Mouse (Mus musculus): ENCODE measurements at regions not wholly inside any gene's neighbourhood (a gene's known extent, or its start where the extent isn't known, plus 50 kb on each side); places are given as distances from the start of the nearest gene placed in this dataset.

DNA sequence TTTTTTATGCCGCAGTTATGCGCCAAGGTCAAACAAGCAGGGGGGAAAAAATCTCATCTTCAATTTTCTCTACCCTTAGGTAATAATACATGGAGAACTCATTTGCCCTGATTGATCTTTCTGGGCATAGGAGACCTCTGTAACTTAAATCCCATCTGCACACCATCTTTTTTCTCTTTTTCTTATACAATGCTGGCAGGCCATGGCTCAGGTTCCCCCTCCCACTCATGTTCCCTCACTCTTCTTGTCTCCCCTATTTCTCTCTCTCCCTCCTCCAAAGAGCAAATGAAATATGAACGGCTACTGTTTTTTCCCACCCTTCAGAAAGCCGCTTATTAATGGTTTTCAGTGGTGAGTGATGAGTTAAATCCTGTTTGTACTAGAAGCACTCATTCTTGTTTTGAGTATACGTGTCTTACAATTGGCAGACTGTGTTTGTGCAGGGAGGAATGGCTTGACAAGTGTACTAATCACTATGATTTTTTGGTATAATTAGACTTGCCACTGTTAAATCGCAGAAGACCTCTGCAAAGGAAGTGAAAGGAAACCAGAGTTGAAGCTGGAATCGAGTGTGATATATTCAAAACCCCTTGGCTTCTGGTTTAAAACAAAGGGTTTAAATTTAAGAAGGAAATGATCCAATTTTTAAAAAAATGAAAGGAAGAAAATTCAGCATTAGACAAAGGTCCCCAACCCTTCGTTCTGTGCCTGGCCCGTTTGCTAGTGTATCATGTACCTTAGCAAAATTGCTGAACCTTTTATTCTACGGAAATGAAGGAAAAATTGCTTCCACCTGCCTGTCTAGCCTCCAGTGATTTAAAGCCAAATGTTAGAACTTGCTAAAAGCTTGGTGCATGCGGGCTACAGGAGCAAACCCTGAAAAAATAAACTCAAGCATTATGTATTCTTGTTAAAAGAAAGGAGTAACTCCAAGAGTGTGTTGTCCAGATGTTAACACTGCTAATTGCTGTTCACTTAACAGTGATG lies 336.4 kb downstream of the Phf3 start:
- Histone ChIP-seq H3K36me3 (ENCODE audit: insufficient read depth, low read length) (no peaks in the 10 kb centered on the region), H3K4me1 (replicated peaks; ENCODE audit: low read depth, low read length) (no peaks in the 10 kb centered on the region), H3K27me3 (ENCODE audit: insufficient read depth, low read length) (no peaks in the 10 kb centered on the region), H3K4me3 (replicated peaks; ENCODE audit: low read length) (no peak overlapping the region), H3K9me3 (ENCODE audit: low read length) (peaks cover 12% of the 10 kb centered on the region)
- no peak for TF ChIP-seq CTCF (conservative IDR thresholded peaks at IDR 0.05; ENCODE audit: low read length)
- no peak for TF ChIP-seq POU5F1 (IDR thresholded peaks at IDR 0.05; ENCODE audit: borderline replicate concordance, low read length)
- TF ChIP-seq NANOG (IDR thresholded peaks at IDR 0.05; ENCODE audit: borderline replicate concordance, low read length), result no peak

- Histone ChIP-seq H3K36me3 (ENCODE audit: insufficient read depth, low read length) (no peaks in the 10 kb centered on the region), H3K9me3 (ENCODE audit: low read length) (no peaks in the 10 kb centered on the region), H3K4me3 (replicated peaks; ENCODE audit: low read length) (no peak overlapping the region), H3K27me3 (ENCODE audit: insufficient read depth, low read length) (no peaks in the 10 kb centered on the region), H3K4me1 (replicated peaks; ENCODE audit: low read depth, low read length) (peaks cover 13% of the 10 kb centered on the region)
- peak; percentile 97 for TF ChIP-seq NANOG (IDR thresholded peaks at IDR 0.05; ENCODE audit: borderline replicate concordance, low read length)
- no peak for TF ChIP-seq CTCF (conservative IDR thresholded peaks at IDR 0.05; ENCODE audit: low read length)
- TF ChIP-seq POU5F1 (IDR thresholded peaks at IDR 0.05; ENCODE audit: borderline replicate concordance, low read length), result no peak
These were observed 356.4 kb downstream of the Phf3 start for GRCm38 (mm10) chr1:30517348-30517747.

DNA sequence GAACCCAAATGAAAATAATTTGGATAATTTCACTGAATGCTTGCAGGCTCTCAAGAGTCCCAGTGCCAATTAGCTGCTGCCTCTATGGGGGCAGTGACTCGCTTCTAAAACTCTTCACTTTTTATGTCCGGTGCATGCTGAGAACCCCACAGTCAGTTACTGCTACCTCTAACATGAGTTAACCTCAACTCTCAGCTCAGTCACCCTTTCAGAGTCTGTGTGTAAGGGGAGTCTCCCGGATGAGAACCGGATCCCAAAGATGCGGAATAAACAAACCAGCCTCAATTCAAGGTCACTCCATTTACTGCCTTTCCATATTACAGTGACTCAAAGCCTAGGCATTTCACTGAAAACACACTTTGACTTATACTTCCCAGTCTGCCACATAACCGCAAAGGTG lies 357.9 kb downstream of the Phf3 start:
- H3K4me3 ChIP-seq (replicated peaks; ENCODE audit: low read length), result no peak overlapping the region
- no peaks in the 10 kb centered on the region for H3K36me3 ChIP-seq (ENCODE audit: insufficient read depth, low read length)
- no peaks in the 10 kb centered on the region for H3K9me3 ChIP-seq (ENCODE audit: low read length)
- TF ChIP-seq NANOG (IDR thresholded peaks at IDR 0.05; ENCODE audit: borderline replicate concordance, low read length), result no peak
- TF ChIP-seq POU5F1 (IDR thresholded peaks at IDR 0.05; ENCODE audit: borderline replicate concordance, low read length), result no peak
- H3K27me3 ChIP-seq (ENCODE audit: insufficient read depth, low read length), result no peaks in the 10 kb centered on the region
- peaks cover 13% of the 10 kb centered on the region for H3K4me1 ChIP-seq (replicated peaks; ENCODE audit: low read depth, low read length)

DNA sequence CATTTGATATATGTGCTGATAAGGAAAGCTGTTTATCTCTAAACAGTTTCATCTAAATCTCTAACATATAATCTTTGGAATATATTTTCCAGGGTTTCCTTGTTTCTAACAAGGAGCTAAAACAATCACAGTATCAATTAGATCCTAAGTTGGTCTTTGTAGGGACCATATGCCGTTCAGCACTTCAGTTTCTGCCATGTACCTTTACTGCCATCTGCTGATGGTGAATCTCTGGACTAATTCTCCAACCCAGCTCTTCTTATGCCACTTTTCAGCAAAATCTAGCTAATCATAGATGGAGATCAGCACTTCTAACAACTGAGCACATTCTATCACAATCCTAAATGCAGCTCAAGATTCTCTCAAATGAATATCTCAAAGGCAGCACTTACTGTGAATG lies 370.5 kb downstream of the Phf3 start:
- no peak for TF ChIP-seq POU5F1 (IDR thresholded peaks at IDR 0.05; ENCODE audit: borderline replicate concordance, low read length)
- TF ChIP-seq CTCF (conservative IDR thresholded peaks at IDR 0.05; ENCODE audit: low read length), result no peak
- TF ChIP-seq NANOG (IDR thresholded peaks at IDR 0.05; ENCODE audit: borderline replicate concordance, low read length), result no peak
- no peaks in the 10 kb centered on the region for H3K9me3 ChIP-seq (ENCODE audit: low read length)
- H3K4me1 ChIP-seq (replicated peaks; ENCODE audit: low read depth, low read length), result no peaks in the 10 kb centered on the region
- H3K27me3 ChIP-seq (ENCODE audit: insufficient read depth, low read length), result no peaks in the 10 kb centered on the region
- H3K36me3 ChIP-seq (ENCODE audit: insufficient read depth, low read length), result no peaks in the 10 kb centered on the region
- H3K4me3 ChIP-seq (replicated peaks; ENCODE audit: low read length), result no peak overlapping the region

GRCm38 (mm10) chr1:30460295-30460958 lies 413.3 kb downstream of the Phf3 start:
- no peaks in the 10 kb centered on the region for H3K36me3 ChIP-seq (ENCODE audit: insufficient read depth, low read length)
- TF ChIP-seq CTCF (conservative IDR thresholded peaks at IDR 0.05; ENCODE audit: low read length), result no peak
- TF ChIP-seq POU5F1 (IDR thresholded peaks at IDR 0.05; ENCODE audit: borderline replicate concordance, low read length), result no peak
- TF ChIP-seq NANOG (IDR thresholded peaks at IDR 0.05; ENCODE audit: borderline replicate concordance, low read length), result no peak
- H3K4me1 ChIP-seq (replicated peaks; ENCODE audit: low read depth, low read length), result no peaks in the 10 kb centered on the region
- no peaks in the 10 kb centered on the region for H3K9me3 ChIP-seq (ENCODE audit: low read length)
- H3K4me3 ChIP-seq (replicated peaks; ENCODE audit: low read length), result no peak overlapping the region
- no peaks in the 10 kb centered on the region for H3K27me3 ChIP-seq (ENCODE audit: insufficient read depth, low read length)

DNA sequence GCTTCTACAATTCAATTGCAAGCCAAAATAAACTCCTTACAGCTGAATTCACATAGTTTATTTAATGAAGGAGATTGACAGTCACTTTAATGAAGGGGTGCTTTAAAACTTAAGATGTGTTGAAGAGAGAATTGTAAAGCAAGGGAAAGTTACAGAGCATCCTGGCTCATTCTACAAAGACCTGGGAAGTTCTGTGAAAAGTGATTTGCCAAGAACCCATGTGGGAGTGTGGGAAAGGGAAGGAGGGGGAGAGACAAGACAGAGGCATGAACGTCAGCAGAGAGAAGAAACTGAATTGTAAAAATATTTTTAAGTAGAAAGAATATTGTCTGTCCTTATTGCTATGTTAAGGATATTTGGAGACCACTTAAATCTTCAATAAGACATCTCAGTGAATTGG lies 435.8 kb downstream of the Phf3 start:
- H3K4me3 ChIP-seq (replicated peaks; ENCODE audit: low read length), result no peak overlapping the region
- no peaks in the 10 kb centered on the region for H3K36me3 ChIP-seq (ENCODE audit: insufficient read depth, low read length)
- no peaks in the 10 kb centered on the region for H3K4me1 ChIP-seq (replicated peaks; ENCODE audit: low read depth, low read length)
- peaks cover 9% of the 10 kb centered on the region for H3K9me3 ChIP-seq (ENCODE audit: low read length)
- H3K27me3 ChIP-seq (ENCODE audit: insufficient read depth, low read length), result no peaks in the 10 kb centered on the region
- TF ChIP-seq POU5F1 (IDR thresholded peaks at IDR 0.05; ENCODE audit: borderline replicate concordance, low read length), result no peak
- no peak for TF ChIP-seq NANOG (IDR thresholded peaks at IDR 0.05; ENCODE audit: borderline replicate concordance, low read length)
- TF ChIP-seq CTCF (conservative IDR thresholded peaks at IDR 0.05; ENCODE audit: low read length), result no peak

DNA sequence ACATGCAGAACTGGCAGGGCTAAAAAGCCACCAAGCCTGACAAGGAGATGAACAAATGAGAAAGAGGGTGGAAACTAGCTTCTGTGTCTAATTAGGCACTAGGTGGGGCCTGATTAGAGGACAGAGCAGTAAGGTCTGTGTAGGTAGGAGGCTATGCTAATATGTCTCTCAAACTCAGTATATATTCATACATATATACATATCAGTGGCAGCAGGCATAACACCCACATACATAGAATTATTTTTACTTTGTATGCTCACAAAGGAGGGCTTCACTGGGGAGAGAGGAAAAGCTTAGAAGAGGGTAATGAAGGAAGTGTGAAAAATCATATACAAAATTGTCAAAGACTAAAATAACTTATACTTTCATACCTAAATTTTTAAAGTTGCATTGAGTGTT lies 457.1 kb downstream of the Phf3 start:
- no peak overlapping the region for H3K4me3 ChIP-seq (replicated peaks; ENCODE audit: low read length)
- no peaks in the 10 kb centered on the region for H3K4me1 ChIP-seq (replicated peaks; ENCODE audit: low read depth, low read length)
- H3K36me3 ChIP-seq (ENCODE audit: insufficient read depth, low read length), result no peaks in the 10 kb centered on the region
- peaks cover 27% of the 10 kb centered on the region for H3K9me3 ChIP-seq (ENCODE audit: low read length)
- TF ChIP-seq POU5F1 (IDR thresholded peaks at IDR 0.05; ENCODE audit: borderline replicate concordance, low read length) (no peak), NANOG (IDR thresholded peaks at IDR 0.05; ENCODE audit: borderline replicate concordance, low read length) (no peak), CTCF (conservative IDR thresholded peaks at IDR 0.05; ENCODE audit: low read length) (no peak)
- no peaks in the 10 kb centered on the region for H3K27me3 ChIP-seq (ENCODE audit: insufficient read depth, low read length)

DNA sequence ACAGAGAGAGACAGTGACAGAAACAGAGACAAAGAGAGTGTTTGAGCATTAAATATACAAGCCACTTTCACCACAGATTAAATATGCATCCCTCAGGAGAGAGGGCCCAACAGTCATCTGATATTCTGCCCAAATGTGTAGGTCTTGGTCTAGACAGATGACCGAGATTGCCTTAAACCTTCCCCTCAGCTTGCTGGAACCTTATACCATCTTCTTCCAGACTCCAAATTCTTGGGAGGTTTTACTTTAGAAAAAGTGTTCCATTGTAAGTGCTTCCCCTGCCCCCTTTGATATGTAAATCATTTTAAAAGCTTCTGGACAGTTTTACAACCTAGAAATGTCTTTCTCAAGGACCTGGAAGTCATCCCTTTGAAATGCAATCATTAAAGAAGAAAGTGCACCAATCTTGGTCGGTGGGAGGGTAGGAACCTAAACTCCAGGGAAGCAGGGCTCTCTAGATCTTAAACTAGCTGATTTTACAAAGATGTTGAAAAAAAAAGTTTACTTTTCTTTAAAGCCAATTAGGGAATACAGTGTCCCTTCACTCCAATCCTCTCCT lies 458.8 kb downstream of the Phf3 start:
- Histone ChIP-seq H3K27me3 (ENCODE audit: insufficient read depth, low read length) (no peaks in the 10 kb centered on the region), H3K36me3 (ENCODE audit: insufficient read depth, low read length) (no peaks in the 10 kb centered on the region), H3K4me1 (replicated peaks; ENCODE audit: low read depth, low read length) (no peaks in the 10 kb centered on the region), H3K9me3 (ENCODE audit: low read length) (peaks cover 27% of the 10 kb centered on the region), H3K4me3 (replicated peaks; ENCODE audit: low read length) (no peak overlapping the region)
- TF ChIP-seq NANOG (IDR thresholded peaks at IDR 0.05; ENCODE audit: borderline replicate concordance, low read length), result peak; percentile 54; the same call in 1 of the 2 replicates
- no peak for TF ChIP-seq POU5F1 (IDR thresholded peaks at IDR 0.05; ENCODE audit: borderline replicate concordance, low read length)

Data from E14TG2a.4 (cell line).